Mouse (Mus musculus) small intestine, adult 2 months (tissue): ENCODE results near the gene Rpp25.

Source experiments
- CTCF ChIP-seq: fragments of 200-500 bp; IDR thresholded peaks from 2 replicates; pipeline ENCODE4 v1.5.1; 2012; ENCODE audit warnings: low read depth, mild to moderate bottlenecking, control low read depth, inconsistent platforms, low read length, moderate library complexity, mixed read lengths; ENCODE audit not compliant: insufficient replicate concordance, insufficient read length; ENCODE audit errors: extremely low read depth
- POLR2A ChIP-seq: fragments of 200-500 bp; IDR thresholded peaks from 2 replicates; pipeline ENCODE4 v1.6.1; 2012; ENCODE audit warnings: low read depth, mild to moderate bottlenecking, control low read depth, inconsistent platforms, low read length, moderate library complexity

DNA sequence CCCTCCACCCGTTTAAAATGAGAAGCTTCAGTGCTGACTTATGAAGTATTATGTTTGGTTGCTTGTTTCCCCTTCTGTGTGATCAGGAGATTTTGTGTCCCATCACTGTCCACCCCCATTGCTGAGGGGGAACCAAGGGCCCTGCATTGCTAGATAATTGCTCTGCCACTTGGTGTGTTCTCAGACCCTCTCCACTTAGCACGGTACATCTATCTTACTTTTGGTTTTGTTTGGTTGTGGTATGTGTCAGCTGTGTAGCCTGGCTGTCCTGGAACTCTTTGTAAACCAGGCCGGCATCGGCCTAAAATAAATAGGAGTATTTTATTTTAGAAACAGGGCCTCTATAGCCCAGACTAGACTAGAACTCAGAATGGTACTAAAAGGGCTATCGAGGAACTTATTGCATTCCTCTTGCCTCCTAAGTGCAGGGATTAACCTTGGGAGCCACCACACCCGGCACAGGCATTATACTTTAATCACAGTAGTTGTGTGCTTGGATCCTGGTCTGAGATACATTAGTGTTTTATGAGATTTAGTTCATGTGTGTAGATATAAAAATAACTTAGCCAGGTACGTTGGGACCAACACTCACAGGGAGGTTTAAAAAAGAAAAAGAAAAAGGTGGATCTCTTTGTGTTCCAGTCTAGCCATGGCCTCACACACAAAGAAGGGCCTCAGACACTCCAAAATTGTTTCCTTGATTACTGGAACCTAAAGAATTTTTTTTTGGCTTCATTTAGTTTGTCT, 18.5 kb downstream of the Rpp25 start:
- TF ChIP-seq POLR2A: no peak
- no peak for TF ChIP-seq CTCF
